Mouse (Mus musculus) brain, adult 2 months (tissue): ENCODE measurements around the gene Zfp775.

Source experiments
- DNase-seq: peaks from one replicate; pipeline ENCODE4 v3.0.0; 2011; ENCODE audit warnings: low read depth, low spot score

The Zfp775 gene

GRCm38 (mm10) chr6:48601271-48602079, at the start of gene Zfp775:
Zfp775 (plus strand) TSS chr6:48602063.
- DNase-seq = peak; percentile 98

- DNase-seq = no peak
Measured at GRCm38 (mm10) chr6:48552918-48553317, 48.9 kb upstream of the Zfp775 start.

- peak; percentile 46 for DNase-seq
Measured at GRCm38 (mm10) chr6:48553819-48554218, 48.0 kb upstream of the Zfp775 start.

GRCm38 (mm10) chr6:48554280-48555103, 47.4 kb upstream of the Zfp775 start, which contains the start of gene Lrrc61:
Lrrc61 (plus strand) TSS chr6:48554796.
- DNase-seq = peak; percentile 99

- DNase-seq = peak; percentile 97
Measured at GRCm38 (mm10) chr6:48555104-48555890, 46.6 kb upstream of the Zfp775 start.

GRCm38 (mm10) chr6:48555956-48556355, 45.9 kb upstream of the Zfp775 start:
- DNase-seq = no peak

- no peak for DNase-seq
Measured at GRCm38 (mm10) chr6:48565693-48566310, 36.1 kb upstream of the Zfp775 start.

- peak; percentile 51 for DNase-seq
Measured at GRCm38 (mm10) chr6:48566312-48566711, 35.6 kb upstream of the Zfp775 start.

- DNase-seq = peak; percentile 71
Measured at GRCm38 (mm10) chr6:48568036-48568984, 33.6 kb upstream of the Zfp775 start.

GRCm38 (mm10) chr6:48569065-48569807, 32.6 kb upstream of the Zfp775 start:
- peak; percentile 25 for DNase-seq

GRCm38 (mm10) chr6:48572014-48572413, 29.8 kb upstream of the Zfp775 start:
- DNase-seq = no peak

GRCm38 (mm10) chr6:48572572-48573061, 29.2 kb upstream of the Zfp775 start, which contains the start of gene Rarres2:
Rarres2 (minus strand) TSS chr6:48572789.
- DNase-seq = no peak

- DNase-seq = no peak
Measured at GRCm38 (mm10) chr6:48573280-48573679, 28.6 kb upstream of the Zfp775 start.

- DNase-seq = no peak
Measured at GRCm38 (mm10) chr6:48573981-48574380, 27.9 kb upstream of the Zfp775 start.

GRCm38 (mm10) chr6:48578736-48579135, 23.1 kb upstream of the Zfp775 start:
- DNase-seq = no peak

- DNase-seq = peak; percentile 51
Measured at GRCm38 (mm10) chr6:48579215-48579648, 22.6 kb upstream of the Zfp775 start.

- no peak for DNase-seq
Measured at GRCm38 (mm10) chr6:48581257-48581656, 20.6 kb upstream of the Zfp775 start.

GRCm38 (mm10) chr6:48582037-48582436, 19.8 kb upstream of the Zfp775 start:
- DNase-seq = peak; percentile 83

GRCm38 (mm10) chr6:48589194-48589750, 12.6 kb upstream of the Zfp775 start, which contains the start of gene Gm45021:
Gm45021 (plus strand) TSS chr6:48589610.
- DNase-seq = no peak
